Mouse (Mus musculus) heart, embryonic 13.5 days (tissue): ENCODE data around the gene Hdac9. TPM values are rescaled to one million over a fixed set of nuclear protein-coding genes. Genes with fewer than 3 reads are reported as not detected.

Experiments
- ATAC-seq: fragments of 200-750 bp; cut with Nextera tagmentation; 2 replicates; pipeline ENCODE4 v1.8.0; 2017; ENCODE audit warnings: moderate TSS enrichment; ENCODE audit not compliant: insufficient number of reproducible peaks, low FRiP score, low TSS enrichment; ENCODE audit errors: extremely low read depth
- H3K27ac ChIP-seq: fragments of 300-500 bp; sonication (generic); replicated peaks from 2 replicates; pipeline ENCODE4 v1.5.1; 2015; ENCODE audit warnings: moderate library complexity, mild to moderate bottlenecking, inconsistent platforms
- H3K27me3 ChIP-seq: fragments of 300-500 bp; sonication (generic); replicated peaks from 2 replicates; pipeline ENCODE4 v1.6.1; 2015; ENCODE audit warnings: mild to moderate bottlenecking, inconsistent platforms
- H3K36me3 ChIP-seq: fragments of 300-500 bp; sonication (generic); 2 replicates; pipeline ENCODE4 v1.6.1; 2015; ENCODE audit warnings: mild to moderate bottlenecking, inconsistent platforms
- H3K4me1 ChIP-seq: fragments of 300-500 bp; sonication (generic); 2 replicates; pipeline ENCODE4 v1.6.1; 2015; ENCODE audit warnings: inconsistent platforms
- H3K4me2 ChIP-seq: fragments of 300-500 bp; sonication (generic); 2 replicates; pipeline ENCODE4 v1.6.1; 2015; ENCODE audit warnings: inconsistent platforms, mild to moderate bottlenecking, moderate library complexity
- H3K4me3 ChIP-seq: fragments of 300-500 bp; sonication (generic); 2 replicates; pipeline ENCODE4 v1.5.1; 2015; ENCODE audit warnings: moderate library complexity, mild to moderate bottlenecking, inconsistent platforms
- H3K9ac ChIP-seq: fragments of 300-500 bp; sonication (generic); 2 replicates; pipeline ENCODE4 v1.6.1; 2015; ENCODE audit warnings: inconsistent platforms, mild to moderate bottlenecking, moderate library complexity
- H3K9me3 ChIP-seq: fragments of 300-500 bp; sonication (generic); 2 replicates; pipeline ENCODE4 v1.6.1; 2016; ENCODE audit warnings: inconsistent platforms
- WGBS: fragments of 180-500 bp; shearing (Covaris S2); methylation state at CpG from one replicate; pipeline ENCODE4 v1.1.7; 2015; ENCODE audit warnings: mixed read lengths; 5-methylcytosine and 5-hydroxymethylcytosine counted together
- polyA plus RNA-seq: library from polyadenylated mRNA; unstranded; fragments of >200 nt; fragmentation: Nextera tagmentation; extraction: Ambion mirVana; gene quantifications from 2 replicates; pipeline ENCODE4 v1.2.1, GENCODE M21; 2015

Gene Hdac9
- polyA plus RNA-seq, 1 experiment from 2014 or later = 25.3 TPM

DNA sequence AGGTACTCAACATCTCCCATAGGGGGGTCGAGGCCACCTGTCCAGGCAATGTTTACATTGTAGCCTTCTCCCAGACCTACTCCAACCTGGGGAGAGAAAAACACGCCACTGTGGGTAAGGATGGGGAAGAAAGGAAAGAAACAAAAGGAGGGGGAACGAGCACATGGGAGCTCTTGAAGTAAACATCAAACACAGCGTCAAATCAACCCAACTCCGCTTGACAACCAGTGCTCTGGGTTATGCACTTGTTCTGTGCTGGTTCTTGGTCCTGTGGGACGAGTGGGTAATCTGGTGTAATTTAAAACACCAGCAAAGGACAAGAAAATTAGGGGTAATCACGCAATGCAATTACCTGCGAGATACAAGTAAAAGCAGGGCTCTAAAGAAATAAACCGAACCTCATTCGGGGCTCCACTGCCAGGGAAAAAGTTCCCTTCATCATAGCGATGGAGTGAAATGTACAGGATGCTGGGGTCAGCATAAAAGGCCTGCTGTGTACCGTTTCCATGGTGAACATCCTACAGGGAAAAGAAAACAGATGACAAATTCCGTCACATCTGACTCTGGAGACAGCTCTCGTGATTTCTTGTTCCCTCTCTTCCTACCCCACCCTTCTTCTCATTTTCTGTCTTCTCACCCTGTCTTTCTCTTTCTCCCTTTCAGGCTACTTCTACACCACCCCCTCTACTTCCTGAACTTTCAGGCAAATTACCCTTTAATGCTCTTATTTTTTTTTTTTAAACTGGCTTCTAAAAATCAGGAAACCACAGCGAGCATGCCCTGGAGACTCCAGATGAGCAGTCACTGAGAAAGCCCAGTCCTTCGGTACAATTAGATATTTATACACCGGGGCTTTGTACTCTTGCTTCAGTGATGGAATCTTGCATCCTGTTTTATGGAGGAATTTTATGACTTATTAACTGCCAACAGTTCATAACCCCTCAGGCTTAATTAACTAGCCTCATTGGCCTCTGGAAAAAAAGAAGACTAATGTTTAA is 701.6 kb downstream of the Hdac9 start:
- no peak for ATAC-seq
- H3K4me1 ChIP-seq = peaks cover 3% of the 10 kb centered on the region; the same call in 1 of the 2 replicates
- 65% methylated on average over 17 of the region's 17 CpGs for WGBS
- H3K4me2 ChIP-seq = no peak overlapping the region
- H3K27me3 ChIP-seq = no peaks in the 10 kb centered on the region
- H3K36me3 ChIP-seq = no peaks in the 10 kb centered on the region
- H3K9me3 ChIP-seq = no peaks in the 10 kb centered on the region
- H3K27ac ChIP-seq = no peak overlapping the region
- no peak overlapping the region for H3K4me3 ChIP-seq
- no peak overlapping the region for H3K9ac ChIP-seq

DNA sequence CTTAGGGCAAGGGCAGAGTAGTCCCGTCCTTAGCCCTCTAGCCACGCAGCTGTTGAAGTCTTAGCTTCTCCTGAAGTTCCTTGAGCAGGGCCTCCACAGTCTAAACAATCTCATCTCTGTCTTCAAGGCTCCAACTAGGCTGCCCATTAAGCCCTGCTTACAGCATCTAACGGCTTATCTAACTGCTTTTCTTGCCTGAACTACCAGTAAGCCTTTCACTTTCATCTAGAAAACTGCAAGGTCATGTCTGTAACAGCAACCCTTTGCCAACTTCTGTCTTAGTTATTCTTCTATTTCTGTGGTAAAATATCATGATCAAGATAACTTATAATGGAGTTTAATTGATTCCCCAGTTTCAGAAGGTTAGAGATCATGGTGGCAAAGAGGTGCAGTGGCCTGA is 704.7 kb downstream of the Hdac9 start:
- Histone ChIP-seq H3K36me3 (no peaks in the 10 kb centered on the region), H3K4me1 (peaks cover 3% of the 10 kb centered on the region; the same call in 1 of the 2 replicates), H3K4me2 (no peak overlapping the region), H3K27me3 (no peaks in the 10 kb centered on the region), H3K9me3 (no peaks in the 10 kb centered on the region), H3K9ac (no peak overlapping the region), H3K4me3 (no peak overlapping the region), H3K27ac (no peak overlapping the region)
- 49% methylated on average over 3 of the region's 3 CpGs for WGBS
- ATAC-seq = no peak

DNA sequence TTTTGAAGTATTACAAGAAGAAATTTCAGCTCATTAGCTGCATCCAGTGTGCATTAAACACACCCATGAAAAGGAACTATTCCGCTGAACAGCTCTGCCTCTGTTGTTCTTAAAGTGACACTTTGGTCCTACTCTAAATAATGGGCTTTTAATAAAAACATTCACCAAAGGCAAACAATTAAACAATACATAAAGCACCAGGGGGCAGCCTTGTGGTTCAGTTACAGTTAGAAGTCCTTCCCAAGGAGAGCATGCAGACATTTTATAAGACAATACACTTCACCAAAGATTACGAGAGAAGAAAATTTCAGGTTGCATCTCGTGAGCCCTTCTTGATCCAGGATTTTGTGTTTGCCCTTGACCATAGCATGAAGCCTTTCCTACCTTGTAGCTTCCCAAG is 715.4 kb downstream of the Hdac9 start:
- no peak overlapping the region for H3K4me2 ChIP-seq
- no peak for ATAC-seq
- no peaks in the 10 kb centered on the region for H3K4me1 ChIP-seq
- H3K27me3 ChIP-seq = no peaks in the 10 kb centered on the region
- H3K9me3 ChIP-seq = no peaks in the 10 kb centered on the region
- 85% methylated on average over 3 of the region's 3 CpGs for WGBS
- no peak overlapping the region for H3K27ac ChIP-seq
- no peaks in the 10 kb centered on the region for H3K36me3 ChIP-seq
- H3K9ac ChIP-seq = no peak overlapping the region
- H3K4me3 ChIP-seq = no peak overlapping the region

DNA sequence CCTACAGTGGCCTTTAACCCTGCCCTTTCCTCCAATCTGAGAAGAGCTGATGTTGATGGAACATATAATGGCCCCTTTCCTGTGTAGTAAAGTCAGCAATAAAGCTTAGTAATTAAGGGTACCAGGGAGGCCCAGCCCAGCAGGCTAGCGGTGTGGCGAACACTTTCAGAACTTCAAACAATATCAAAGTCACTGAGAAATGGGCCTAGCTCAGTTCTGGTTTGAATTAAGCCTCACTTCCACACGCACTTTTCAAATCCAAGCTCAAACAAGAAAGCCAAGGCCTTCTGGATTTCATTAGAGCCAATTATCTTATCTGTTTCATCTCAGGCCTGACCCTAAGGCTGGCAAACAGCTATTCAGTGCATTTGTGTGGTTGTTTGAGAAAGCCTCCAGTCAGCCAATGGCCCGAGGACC is 716.9 kb downstream of the Hdac9 start:
- H3K27ac ChIP-seq = no peak overlapping the region
- H3K4me3 ChIP-seq = no peak overlapping the region
- ATAC-seq = no peak
- H3K27me3 ChIP-seq = no peaks in the 10 kb centered on the region
- H3K4me2 ChIP-seq = no peak overlapping the region
- WGBS = 50% methylated on average over 4 of the region's 4 CpGs
- H3K9ac ChIP-seq = no peak overlapping the region
- H3K36me3 ChIP-seq = no peaks in the 10 kb centered on the region
- no peaks in the 10 kb centered on the region for H3K4me1 ChIP-seq
- 0 out of 2 replicates have a peak, but pooled peaks cover 7% of the 10 kb centered on the region for H3K9me3 ChIP-seq

DNA sequence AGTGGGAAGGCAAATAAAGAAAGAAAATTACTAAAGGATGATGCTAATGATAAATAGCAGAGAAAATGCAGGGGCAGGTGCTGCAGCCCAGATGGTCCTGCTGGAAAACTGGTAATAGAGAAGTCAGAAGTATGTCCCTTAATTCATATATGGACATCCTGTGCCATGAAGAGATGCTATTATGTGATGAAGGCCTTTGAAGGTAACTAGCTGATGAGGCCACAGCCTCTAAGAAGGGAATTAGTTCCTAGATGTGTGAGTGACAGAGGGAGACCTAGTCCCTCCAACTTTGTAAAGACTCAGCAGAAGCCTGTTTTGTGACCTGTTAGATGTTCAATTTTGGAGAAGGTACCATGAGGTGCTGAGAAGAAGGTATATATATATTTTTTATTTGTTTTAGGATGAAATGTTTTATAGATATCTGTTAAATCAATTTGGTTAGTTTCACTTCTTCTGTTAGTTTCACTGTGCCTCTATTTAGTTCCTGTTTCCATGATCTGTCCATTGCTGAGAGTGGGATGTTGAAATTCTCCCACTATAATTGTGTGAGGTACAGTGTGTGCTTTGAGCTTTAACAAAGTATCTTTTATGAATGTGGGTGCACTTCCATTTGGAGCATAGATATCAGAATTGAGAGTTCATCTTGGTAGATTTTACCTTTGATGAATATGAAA is 721.6 kb downstream of the Hdac9 start:
- no peak overlapping the region for H3K9ac ChIP-seq
- H3K9me3 ChIP-seq = 0 out of 2 replicates have a peak, but pooled peaks cover 7% of the 10 kb centered on the region
- H3K27me3 ChIP-seq = no peaks in the 10 kb centered on the region
- no peak for ATAC-seq
- H3K27ac ChIP-seq = no peak overlapping the region
- H3K4me1 ChIP-seq = no peaks in the 10 kb centered on the region
- no peak overlapping the region for H3K4me3 ChIP-seq
- no peak overlapping the region for H3K4me2 ChIP-seq
- H3K36me3 ChIP-seq = no peaks in the 10 kb centered on the region

DNA sequence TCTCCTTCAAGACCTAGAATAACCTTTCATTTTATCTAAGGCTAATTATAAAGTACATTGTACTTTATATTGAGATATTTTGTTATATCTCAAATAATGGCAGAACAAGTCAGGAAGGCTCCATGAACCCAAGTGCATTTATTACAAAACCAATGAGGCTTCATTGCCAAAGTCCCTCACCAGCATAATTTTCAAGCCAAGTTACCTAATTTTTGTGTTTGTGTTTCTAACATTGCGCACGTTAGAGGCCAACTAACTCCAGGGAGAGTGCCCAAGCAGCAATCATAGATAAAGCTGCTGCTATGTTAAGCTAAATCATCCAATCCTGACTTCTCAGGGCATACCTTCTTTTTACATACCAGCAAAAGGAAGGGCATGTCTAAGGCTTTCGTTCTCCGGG is 722.8 kb downstream of the Hdac9 start:
- Histone ChIP-seq H3K4me1 (no peaks in the 10 kb centered on the region), H3K36me3 (no peaks in the 10 kb centered on the region), H3K27ac (no peak overlapping the region), H3K4me2 (no peak overlapping the region), H3K9ac (no peak overlapping the region), H3K27me3 (no peaks in the 10 kb centered on the region), H3K9me3 (0 out of 2 replicates have a peak, but pooled peaks cover 7% of the 10 kb centered on the region), H3K4me3 (no peak overlapping the region)
- WGBS = 86% methylated on average over 4 of the region's 4 CpGs
- no peak for ATAC-seq

DNA sequence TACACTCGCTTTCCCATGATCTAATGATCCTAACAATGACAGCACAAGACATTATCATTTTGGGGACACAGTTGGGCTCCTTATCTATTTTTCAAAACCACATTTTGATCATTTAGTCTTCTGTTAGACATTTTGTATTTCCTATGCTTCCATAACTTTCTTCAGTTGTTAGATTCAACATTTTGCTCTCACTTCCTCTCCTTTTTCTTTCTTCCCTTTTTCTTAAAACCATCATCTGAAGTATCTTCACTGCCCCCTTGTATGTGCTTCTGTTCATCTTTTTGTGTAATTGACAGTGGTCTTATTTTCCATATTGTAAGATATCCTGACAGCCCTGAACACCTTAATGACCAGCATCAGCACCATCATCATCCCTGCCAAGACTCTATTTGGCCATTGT is 725.6 kb downstream of the Hdac9 start:
- Histone ChIP-seq H3K27ac (no peak overlapping the region), H3K27me3 (no peaks in the 10 kb centered on the region), H3K9ac (no peak overlapping the region), H3K4me3 (no peak overlapping the region), H3K4me1 (no peaks in the 10 kb centered on the region), H3K9me3 (0 out of 2 replicates have a peak, but pooled peaks cover 7% of the 10 kb centered on the region), H3K4me2 (no peak overlapping the region), H3K36me3 (no peaks in the 10 kb centered on the region)
- WGBS = 75% methylated on average over 1 of the region's 1 CpGs
- no peak for ATAC-seq

DNA sequence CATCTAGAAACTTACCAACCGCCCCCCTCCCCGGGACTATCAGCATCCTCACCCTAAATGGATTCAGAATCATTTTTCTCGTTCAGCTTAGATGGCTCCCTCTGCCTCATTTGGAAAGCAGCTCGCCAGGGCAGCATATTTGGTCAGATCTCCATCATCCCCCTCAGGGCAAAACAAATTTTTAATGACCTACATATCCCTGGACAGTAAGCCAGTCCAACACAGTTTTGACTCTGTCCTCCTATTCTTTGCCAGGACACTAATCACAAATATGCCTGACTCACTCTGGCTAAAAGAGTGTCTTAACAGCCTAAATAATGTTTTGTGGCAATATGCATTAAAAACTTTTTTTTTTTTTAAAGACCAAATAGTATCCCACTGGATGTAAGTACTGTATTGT is 738.0 kb downstream of the Hdac9 start:
- H3K4me1 ChIP-seq = no peaks in the 10 kb centered on the region
- no peaks in the 10 kb centered on the region for H3K9me3 ChIP-seq
- no peak overlapping the region for H3K27ac ChIP-seq

DNA sequence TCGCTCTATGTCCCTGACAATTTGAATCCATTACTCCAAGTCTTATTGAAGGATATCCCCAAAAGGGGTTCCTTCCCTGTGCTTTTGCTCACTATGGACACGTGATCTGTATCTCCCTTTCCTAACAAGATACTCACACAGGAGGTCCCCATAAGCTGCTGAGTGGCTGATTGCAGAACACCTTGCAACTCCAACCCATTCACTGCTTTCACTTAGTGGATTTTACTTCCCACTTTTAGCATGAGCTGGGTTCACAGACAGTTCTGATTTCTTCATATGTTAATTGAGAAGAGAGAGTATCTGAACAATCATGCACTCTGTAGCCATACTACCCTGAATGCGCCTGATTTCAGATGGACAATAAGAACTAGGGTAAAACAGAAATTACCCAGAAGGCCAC is 740.1 kb downstream of the Hdac9 start:
- H3K9ac ChIP-seq = no peak overlapping the region
- H3K9me3 ChIP-seq = no peaks in the 10 kb centered on the region
- no peaks in the 10 kb centered on the region for H3K36me3 ChIP-seq
- no peaks in the 10 kb centered on the region for H3K4me1 ChIP-seq
- ATAC-seq = no peak
- H3K4me2 ChIP-seq = no peak overlapping the region
- no peak overlapping the region for H3K27ac ChIP-seq
- H3K4me3 ChIP-seq = no peak overlapping the region
- no peaks in the 10 kb centered on the region for H3K27me3 ChIP-seq
- 72% methylated on average over 3 of the region's 3 CpGs for WGBS

More for the DNA sequence above, 738.0 kb downstream of the Hdac9 start:
- WGBS = 86% methylated on average over 4 of the region's 4 CpGs
- Histone ChIP-seq H3K36me3 (no peaks in the 10 kb centered on the region), H3K9ac (no peak overlapping the region), H3K27me3 (no peaks in the 10 kb centered on the region), H3K4me2 (no peak overlapping the region), H3K4me3 (no peak overlapping the region)
- no peak for ATAC-seq

DNA sequence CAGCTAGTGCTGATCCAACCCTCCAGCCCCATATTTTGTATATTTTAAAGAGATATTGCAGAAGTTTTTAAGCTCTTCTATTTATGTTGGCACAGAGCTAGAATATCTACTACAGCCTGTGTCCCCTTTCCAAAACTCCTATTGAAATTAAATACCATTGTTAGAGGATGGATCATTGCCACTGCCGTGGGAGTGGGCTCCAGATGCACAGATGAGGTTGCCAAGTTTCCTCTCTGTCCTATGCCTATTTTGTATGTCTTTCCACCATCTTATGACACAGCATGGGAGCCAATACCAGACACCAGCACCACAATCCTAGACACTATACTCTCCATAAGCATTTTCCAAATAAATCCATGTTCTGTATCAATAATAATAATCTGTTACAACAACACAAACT is 743.9 kb downstream of the Hdac9 start:
- no peak overlapping the region for H3K4me3 ChIP-seq
- H3K27ac ChIP-seq = no peak overlapping the region
- no peak overlapping the region for H3K9ac ChIP-seq
- no peaks in the 10 kb centered on the region for H3K27me3 ChIP-seq
- H3K9me3 ChIP-seq = no peaks in the 10 kb centered on the region
- ATAC-seq = no peak
- H3K36me3 ChIP-seq = no peaks in the 10 kb centered on the region
- WGBS = 70% methylated on average over 1 of the region's 1 CpGs
- H3K4me1 ChIP-seq = peaks cover 17% of the 10 kb centered on the region
- H3K4me2 ChIP-seq = no peak overlapping the region

DNA sequence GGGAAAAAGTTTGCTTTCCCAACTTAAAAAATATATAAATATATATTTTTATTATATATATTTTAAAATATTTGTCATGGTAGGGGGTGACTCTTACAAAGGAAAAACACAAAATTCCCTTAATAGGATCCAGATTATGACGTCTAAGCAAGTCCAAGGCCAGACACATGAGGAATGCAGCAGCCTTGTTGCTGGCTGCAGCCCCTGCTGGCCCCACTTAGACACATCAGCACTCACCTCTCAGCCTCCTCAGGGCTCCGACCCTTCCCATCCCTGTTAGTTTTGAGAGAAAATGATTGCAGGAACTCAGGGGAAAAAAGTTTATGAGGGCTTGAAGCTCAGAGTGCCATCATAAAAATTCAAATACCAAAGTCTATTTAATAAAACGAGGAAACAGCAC is 746.3 kb downstream of the Hdac9 start:
- WGBS = 34% methylated on average over 3 of the region's 3 CpGs
- Histone ChIP-seq H3K4me1 (peaks cover 26% of the 10 kb centered on the region), H3K4me2 (no peak overlapping the region), H3K27ac (no peak overlapping the region), H3K9ac (no peak overlapping the region), H3K4me3 (no peak overlapping the region), H3K9me3 (no peaks in the 10 kb centered on the region), H3K27me3 (no peaks in the 10 kb centered on the region), H3K36me3 (no peaks in the 10 kb centered on the region)
- no peak for ATAC-seq
